Mouse (Mus musculus): ENCODE measurements around the gene Galntl5. TPM values are rescaled to one million over a fixed set of nuclear protein-coding genes. Genes with fewer than 3 reads are reported as not detected.

The Galntl5 gene
- polyA plus RNA-seq, 1 experiment from 2014 or later, result not detected

DNA sequence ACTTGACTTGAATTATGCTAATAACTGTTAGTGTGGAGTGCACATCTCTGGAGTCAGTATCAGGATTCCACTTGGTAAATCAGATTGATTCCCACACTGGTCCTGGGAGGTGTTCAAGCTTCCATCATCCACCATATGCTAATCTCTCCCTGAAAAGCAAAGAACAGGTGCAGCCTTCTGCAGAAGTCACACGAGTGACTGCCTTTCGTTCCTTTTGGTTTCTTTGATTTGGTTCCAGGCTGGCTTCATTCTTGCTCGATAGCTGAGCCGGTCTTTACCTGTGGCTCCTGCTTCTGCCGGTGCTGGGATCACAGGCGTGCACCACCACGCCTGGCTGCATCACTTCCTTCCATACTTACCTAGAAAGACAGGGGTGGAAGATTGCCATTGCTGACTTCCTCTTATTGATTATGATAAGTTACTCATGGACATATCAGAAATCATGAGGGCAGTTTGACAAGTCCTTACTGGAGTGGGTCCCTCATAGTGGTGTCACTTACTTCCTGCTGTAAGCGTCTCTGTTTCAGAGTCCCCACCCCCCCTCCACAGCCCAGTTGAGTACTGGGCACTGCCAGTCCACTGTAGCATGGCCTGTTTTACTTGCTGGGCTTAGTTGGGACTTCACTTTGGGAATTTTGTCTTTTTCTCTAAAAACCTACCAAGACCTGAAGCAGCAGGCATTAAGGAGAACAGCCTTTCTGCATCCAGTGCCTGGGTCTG, 71.7 kb downstream of the Galntl5 start:
- Histone ChIP-seq H3K4me2 (no peak overlapping the region), H3K4me1 (peaks cover 9% of the 10 kb centered on the region), H3K36me3 (peaks cover 80% of the 10 kb centered on the region), H3K27ac (peak overlapping the region; percentile 91), H3K9ac (no peak overlapping the region), H3K4me3 (replicated peaks) (no peak overlapping the region), H3K27me3 (no peaks in the 10 kb centered on the region), H3K9me3 (replicated peaks) (no peaks in the 10 kb centered on the region)
- ATAC-seq (replicated peaks; ENCODE audit: low FRiP score), result peak; percentile 55; the same call in 1 of the 2 replicates
- WGBS, result 65% methylated on average over 8 of the region's 8 CpGs

DNA sequence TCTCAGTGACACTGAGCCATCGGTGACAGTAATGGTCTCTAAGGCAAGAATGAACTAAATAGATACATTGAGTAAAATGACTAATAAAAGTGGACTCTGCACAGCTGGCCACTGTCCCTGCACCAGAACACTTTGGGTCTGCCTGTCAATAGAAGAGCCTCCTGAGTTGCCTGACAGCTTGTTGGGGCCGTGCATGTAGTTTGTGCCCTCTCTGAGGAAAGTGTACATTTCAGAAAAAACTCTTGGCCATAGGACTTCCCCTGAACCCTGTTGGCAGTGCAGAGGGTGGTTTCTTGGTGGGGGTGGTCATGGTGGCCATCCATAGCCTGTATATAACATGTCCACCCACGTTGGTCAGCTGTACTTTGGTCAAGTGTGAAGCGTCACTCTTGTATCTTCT, 73.2 kb downstream of the Galntl5 start:
- WGBS, result 92% methylated on average over 4 of the region's 4 CpGs
- peaks cover 9% of the 10 kb centered on the region for H3K4me1 ChIP-seq
- no peak overlapping the region for H3K9ac ChIP-seq
- H3K4me3 ChIP-seq (replicated peaks), result no peak overlapping the region
- H3K36me3 ChIP-seq, result peaks cover 90% of the 10 kb centered on the region
- no peaks in the 10 kb centered on the region for H3K9me3 ChIP-seq (replicated peaks)
- H3K27ac ChIP-seq, result peak overlapping the region; percentile 91
- no peak for ATAC-seq (replicated peaks; ENCODE audit: low FRiP score)
- no peaks in the 10 kb centered on the region for H3K27me3 ChIP-seq
- no peak overlapping the region for H3K4me2 ChIP-seq

DNA sequence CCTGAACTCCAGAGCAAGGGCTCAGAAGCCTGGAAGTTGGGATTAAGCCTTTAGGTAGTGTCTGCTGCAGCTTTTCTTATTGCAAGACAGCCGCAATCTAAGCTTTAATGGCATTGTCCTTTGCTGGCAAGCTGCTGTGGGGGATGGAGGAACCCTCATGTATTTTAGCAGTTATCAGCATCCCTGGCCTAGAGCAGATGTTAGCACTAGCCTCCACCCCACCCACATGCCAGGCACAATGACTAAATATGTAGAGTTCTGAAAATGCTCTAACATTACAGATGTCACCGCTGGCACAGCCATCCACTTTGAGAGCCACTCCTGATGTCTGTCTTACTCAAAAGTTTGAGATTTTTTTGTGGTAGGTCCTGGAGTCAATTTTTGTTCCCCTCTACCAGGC, 75.4 kb downstream of the Galntl5 start:
- H3K4me1 ChIP-seq, result peaks cover 8% of the 10 kb centered on the region
- peaks cover 90% of the 10 kb centered on the region for H3K36me3 ChIP-seq
- H3K9me3 ChIP-seq (replicated peaks), result no peaks in the 10 kb centered on the region
- no peak for ATAC-seq (replicated peaks; ENCODE audit: low FRiP score)
- no peaks in the 10 kb centered on the region for H3K27me3 ChIP-seq
- no peak overlapping the region for H3K9ac ChIP-seq
- no peak overlapping the region for H3K4me2 ChIP-seq
- H3K4me3 ChIP-seq (replicated peaks), result no peak overlapping the region
- H3K27ac ChIP-seq, result no peak overlapping the region
- 96% methylated on average over 2 of the region's 2 CpGs for WGBS

DNA sequence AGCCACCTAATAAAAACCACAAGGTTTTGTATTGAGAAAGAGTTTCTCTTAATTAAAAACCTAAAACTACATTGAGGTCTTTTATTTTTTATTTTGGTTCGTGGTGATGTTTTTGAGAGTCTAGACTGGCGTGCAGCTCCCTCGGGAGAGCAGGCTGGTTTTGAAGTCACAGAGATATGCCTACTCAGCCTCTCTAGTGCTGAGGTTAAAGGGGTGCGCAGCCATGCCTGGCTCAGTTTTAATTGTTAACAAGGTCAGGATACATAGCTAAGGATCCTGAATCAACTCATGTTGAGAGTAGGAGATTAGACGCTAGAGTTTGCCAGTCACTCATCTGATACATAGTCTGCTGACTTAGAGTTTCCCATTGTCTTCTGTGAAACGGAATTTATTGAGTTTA, 80.2 kb downstream of the Galntl5 start:
- Histone ChIP-seq H3K27me3 (no peaks in the 10 kb centered on the region), H3K9me3 (replicated peaks) (no peaks in the 10 kb centered on the region), H3K9ac (no peak overlapping the region), H3K36me3 (peaks cover 89% of the 10 kb centered on the region), H3K27ac (0 out of 2 replicates have a peak overlapping the region, but pooled peaks have one; percentile 37), H3K4me3 (replicated peaks) (no peak overlapping the region), H3K4me1 (no peaks in the 10 kb centered on the region), H3K4me2 (no peak overlapping the region)
- no peak for ATAC-seq (replicated peaks; ENCODE audit: low FRiP score)
- whole genome bisulfite sequencing, result 80% methylated on average over 6 of the region's 6 CpGs

DNA sequence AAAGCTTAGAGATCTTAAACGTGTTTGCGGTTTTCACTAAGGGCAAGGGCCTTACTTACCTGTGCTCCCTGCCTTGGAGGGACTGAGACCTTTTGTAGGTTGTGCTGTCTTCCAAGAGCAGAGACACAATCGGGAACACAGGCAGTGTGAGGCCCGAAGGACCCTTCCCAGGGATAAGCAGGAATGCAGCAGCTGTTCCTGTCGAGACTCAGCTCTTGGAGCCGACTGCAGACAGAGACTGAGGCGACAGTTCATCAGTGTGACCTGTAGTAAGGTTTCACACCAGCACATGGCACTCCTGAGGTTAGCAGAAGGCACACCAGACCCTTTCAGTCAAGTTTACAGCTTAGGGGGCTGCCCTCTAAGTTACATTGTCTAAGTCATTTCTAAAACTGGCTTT, 81.0 kb downstream of the Galntl5 start:
- Histone ChIP-seq H3K36me3 (peaks cover 90% of the 10 kb centered on the region), H3K9ac (no peak overlapping the region), H3K4me1 (no peaks in the 10 kb centered on the region), H3K27ac (peak overlapping the region; percentile 52; the same call in 1 of the 2 replicates), H3K27me3 (no peaks in the 10 kb centered on the region), H3K4me3 (replicated peaks) (no peak overlapping the region), H3K9me3 (replicated peaks) (no peaks in the 10 kb centered on the region), H3K4me2 (no peak overlapping the region)
- 75% methylated on average over 7 of the region's 7 CpGs for WGBS
- ATAC-seq (replicated peaks; ENCODE audit: low FRiP score), result no peak

DNA sequence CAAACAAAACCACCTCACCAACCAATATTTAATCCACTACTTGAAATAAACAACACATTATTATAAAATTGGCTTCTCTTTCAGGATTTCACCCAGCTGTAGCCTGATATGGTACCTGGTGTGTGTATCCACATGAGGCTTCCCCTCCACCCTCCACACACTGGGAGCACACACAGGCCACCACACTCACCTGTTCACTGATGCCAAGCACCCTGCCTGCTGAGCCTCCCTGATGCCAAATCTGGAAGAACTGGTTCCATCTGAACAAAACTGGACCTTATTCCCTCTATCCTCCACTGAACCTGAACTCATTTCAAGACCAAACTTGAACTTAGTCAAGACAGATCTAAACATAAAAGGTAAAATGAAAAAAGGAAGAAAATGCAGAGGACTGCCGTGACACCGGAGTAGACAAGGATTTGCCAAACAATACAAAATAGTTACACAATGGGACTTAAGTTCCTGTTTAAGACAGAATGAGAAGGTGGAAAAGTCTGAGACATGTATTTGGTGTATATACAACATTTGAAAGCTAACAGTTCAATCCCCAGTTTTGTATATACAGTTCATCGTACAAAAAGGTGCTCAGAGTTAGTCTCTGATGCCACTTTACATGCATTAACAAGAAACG, 87.1 kb downstream of the Galntl5 start:
- no peak overlapping the region for H3K9ac ChIP-seq
- 0 out of 2 replicates have a peak, but pooled peaks have one; percentile 22 for ATAC-seq (replicated peaks; ENCODE audit: low FRiP score)
- 90% methylated on average over 4 of the region's 4 CpGs for WGBS
- H3K4me3 ChIP-seq (replicated peaks), result no peak overlapping the region
- no peaks in the 10 kb centered on the region for H3K9me3 ChIP-seq (replicated peaks)
- H3K4me2 ChIP-seq, result no peak overlapping the region
- no peaks in the 10 kb centered on the region for H3K4me1 ChIP-seq
- H3K27me3 ChIP-seq, result no peaks in the 10 kb centered on the region
- 0 out of 2 replicates have a peak overlapping the region, but pooled peaks have one; percentile 19 for H3K27ac ChIP-seq
- peaks cover 71% of the 10 kb centered on the region for H3K36me3 ChIP-seq

Small RNA genes lying within 50 kb of the gene (microRNA-seq; reads per million reads assigned to microRNA genes)
- gene Gm26051, result not detected

Other genes starting within 250 kb of the Galntl5 start
- 38.2 and 40.3 TPM in 2 replicates for gene Prkag2, start 80.8 kb upstream of the Galntl5 start, polyA plus RNA-seq (2015; fragmentation: Nextera tagmentation; extraction: Ambion mirVana)
- gene Galnt11, start 40.4 kb downstream of the Galntl5 start, polyA plus RNA-seq (2015; fragmentation: Nextera tagmentation; extraction: Ambion mirVana), result 69.8 and 71.3 TPM in 2 replicates
- 1.9 TPM in 1 of 2 replicates, not detected in the other for gene E130116L18Rik, start 41.7 kb downstream of the Galntl5 start, polyA plus RNA-seq (2015; fragmentation: Nextera tagmentation; extraction: Ambion mirVana)